Mouse (Mus musculus) thymus, postnatal 4 days (tissue): ENCODE measurements around the gene Tgfb1i1.
A peak's percentile ranks its signal among the peaks of the same experiment; 100 is the strongest.

Experiments
- DNase-seq: peaks from one replicate; pipeline ENCODE4 v3.0.0; 2021

Tgfb1i1 gene

GRCm38 (mm10) chr7:128296514-128296913, 49.9 kb downstream of the Tgfb1i1 start:
- DNase-seq: no peak

DNA sequence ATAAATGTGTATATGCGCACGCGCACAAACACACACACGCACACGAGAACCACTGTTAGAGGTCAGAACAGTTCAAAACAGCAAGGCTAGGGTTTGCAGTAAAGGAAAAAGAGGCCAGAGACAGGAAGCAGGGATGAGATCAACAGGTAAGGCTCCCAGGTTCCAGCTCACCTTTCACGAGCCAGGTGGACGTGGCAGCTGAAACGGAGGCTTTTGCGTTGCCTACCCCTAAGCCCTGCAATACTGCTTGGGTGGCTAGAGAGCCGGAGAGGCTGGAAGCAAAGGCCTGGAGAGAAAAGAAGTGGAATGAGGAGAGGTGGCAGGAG, 50.6 kb downstream of the Tgfb1i1 start:
- DNase-seq: no peak

DNA sequence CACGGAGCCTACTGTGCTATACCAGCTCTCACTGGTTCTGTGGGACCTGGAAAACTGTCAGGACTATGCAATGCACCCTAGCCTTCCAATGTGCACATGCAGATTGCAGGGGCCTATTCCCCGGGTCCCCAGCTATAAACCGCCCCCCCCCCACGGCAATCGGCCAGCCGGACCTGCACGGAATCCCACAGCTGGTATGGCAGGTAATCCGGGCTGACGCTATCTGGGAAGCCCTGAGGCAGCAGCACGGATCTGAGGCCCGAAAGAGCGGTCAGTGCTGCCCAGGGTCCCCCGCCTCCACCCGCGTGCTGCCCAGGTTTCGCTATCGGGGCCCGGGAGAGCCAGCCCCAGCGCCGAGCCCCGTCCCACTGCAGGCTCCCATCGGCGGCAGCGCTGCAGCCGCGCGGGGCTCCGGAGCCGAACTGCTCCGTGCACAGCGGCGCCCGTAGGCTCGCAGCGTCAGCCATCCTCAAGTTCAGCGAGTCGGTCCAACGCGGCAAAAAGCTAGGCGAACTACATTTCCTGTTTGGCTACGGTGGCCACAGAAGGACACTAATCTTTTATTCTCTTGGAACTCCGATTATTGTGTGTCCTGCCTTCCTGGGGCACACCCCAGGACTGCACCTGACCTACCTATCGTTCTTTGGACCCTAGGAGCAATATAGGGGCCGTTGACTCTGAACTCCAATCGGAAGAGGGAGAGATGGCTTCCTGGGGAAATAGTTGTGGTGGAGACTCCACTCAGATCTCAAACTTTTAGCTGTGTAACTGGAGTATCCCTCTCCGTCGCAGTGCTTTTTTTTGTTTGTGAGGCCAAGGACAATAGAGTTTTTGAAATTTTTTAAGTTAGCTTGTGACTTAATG, 51.2 kb downstream of the Tgfb1i1 start, which contains the start of gene BC017158:
Gene BC017158, minus strand, starts transcription at position 554 of the 864 bp plus-strand sequence.
- peak; percentile 78 for DNase-seq

- DNase-seq: no peak
These were observed 52.1 kb downstream of the Tgfb1i1 start for GRCm38 (mm10) chr7:128298481-128299342.

DNA sequence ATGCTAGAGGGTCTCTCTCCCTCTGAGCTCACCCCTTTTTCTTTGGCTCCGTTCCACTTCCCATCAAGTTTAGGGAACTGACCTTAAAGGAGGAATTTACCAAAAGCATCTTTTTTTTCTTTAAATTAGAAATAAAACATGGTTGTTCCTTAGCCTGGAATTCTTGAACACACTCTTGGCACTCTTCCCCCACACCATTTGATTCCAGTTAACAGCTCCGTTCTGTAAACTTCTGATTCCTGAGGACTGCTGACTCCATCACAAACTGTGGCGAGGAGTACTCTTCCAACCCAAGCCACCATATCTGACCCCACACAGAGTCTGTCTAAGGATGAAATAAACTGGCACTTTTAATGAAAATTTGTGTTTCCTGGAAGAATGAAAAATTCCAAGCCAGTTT, 54.3 kb downstream of the Tgfb1i1 start:
- DNase-seq: no peak

DNA sequence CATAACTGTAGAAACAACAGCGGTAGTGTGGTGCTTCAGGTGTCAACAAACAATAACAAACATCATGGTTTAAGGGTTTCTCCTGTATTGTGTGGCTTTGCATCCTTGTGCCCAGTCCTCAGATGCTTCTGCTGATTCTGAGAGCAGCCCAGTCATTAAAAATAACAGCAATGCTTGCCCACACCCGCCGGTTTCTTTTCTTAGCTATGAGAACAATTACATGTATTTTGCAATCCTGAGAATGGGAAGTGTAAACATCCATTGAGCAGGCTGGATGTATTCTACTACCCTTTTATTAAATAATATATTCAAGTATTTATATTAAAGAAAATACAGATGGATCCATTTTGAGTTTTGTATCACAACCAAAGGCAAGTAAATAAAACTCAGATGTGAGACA, 55.5 kb downstream of the Tgfb1i1 start:
- DNase-seq: no peak

GRCm38 (mm10) chr7:128304198-128304597, 57.6 kb downstream of the Tgfb1i1 start:
- no peak for DNase-seq

DNA sequence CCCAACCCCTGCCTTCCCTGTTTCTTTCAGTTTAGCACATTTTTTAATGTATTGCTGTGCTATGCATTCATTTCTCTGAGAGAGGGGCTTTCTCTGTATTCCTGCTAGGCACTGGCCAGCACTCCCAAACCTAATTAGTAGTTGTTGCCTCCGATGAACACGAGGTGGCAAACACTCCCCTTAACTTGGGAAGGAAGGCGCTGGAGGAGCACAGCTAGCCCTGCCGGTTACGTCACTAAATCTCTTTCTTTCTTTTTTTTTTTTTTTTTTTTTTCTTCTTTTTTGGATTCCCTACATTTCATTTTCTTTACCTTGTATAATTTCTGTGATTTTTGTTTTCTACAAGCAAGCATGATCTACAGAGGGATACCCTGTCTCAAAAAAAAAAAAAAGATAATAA, 58.3 kb downstream of the Tgfb1i1 start:
- DNase-seq: peak; percentile 31
